Mouse (Mus musculus) stomach, postnatal 0 days (tissue): ENCODE measurements at regions not wholly inside any gene's neighbourhood (a gene's known extent, or its start where the extent isn't known, plus 50 kb on each side); places are given as distances from the start of the nearest gene placed in this dataset.

Experiments used
- CTCF ChIP-seq: IDR thresholded peaks from 2 replicates; pipeline ENCODE4 v1.5.1; 2016; ENCODE audit warnings: antibody characterized with exemption, low read depth, mild to moderate bottlenecking, moderate library complexity
- EP300 ChIP-seq: optimal IDR thresholded peaks from 2 replicates; pipeline ENCODE3; 2016; ENCODE audit warnings: antibody characterized with exemption

GRCm38 (mm10) chr14:24748497-24748862 lies 261.6 kb downstream of the Rps24 start:
- TF ChIP-seq EP300 (no peak), CTCF (no peak)
